Mouse (Mus musculus) brown adipose tissue, adult 24 weeks (tissue): ENCODE measurements around the gene Srgap2. TPM values are rescaled to one million over a fixed set of nuclear protein-coding genes. Genes with fewer than 3 reads are reported as not detected.

Source experiments
- H3K27ac ChIP-seq: fragments of 200-500 bp; replicated peaks from 2 replicates; pipeline ENCODE4 v1.5.1; 2012; ENCODE audit warnings: low read depth, mild to moderate bottlenecking, low read length
- H3K4me1 ChIP-seq: fragments of 200-500 bp; 2 replicates; pipeline ENCODE4 v1.6.1; 2012; ENCODE audit warnings: low read length, mixed read lengths; ENCODE audit not compliant: control insufficient read depth, insufficient read depth, insufficient read length
- H3K4me3 ChIP-seq: fragments of 200-500 bp; 2 replicates; pipeline ENCODE4 v1.5.1; 2012; ENCODE audit warnings: low read depth, mild to moderate bottlenecking, low read length, moderate library complexity; ENCODE audit not compliant: insufficient read depth
- polyA plus RNA-seq: library from polyadenylated mRNA; stranded (reverse); fragments of >200 nt; gene quantifications from 2 replicates; pipeline ENCODE4 v1.2.4, GENCODE M21; 2012; ENCODE audit not compliant: missing spikeins, insufficient read depth, insufficient read length

Srgap2 gene
- polyA plus RNA-seq, 1 experiment: 7.8 TPM

- H3K27ac ChIP-seq: no peak overlapping the region
- peaks cover 14% of the 10 kb centered on the region for H3K4me1 ChIP-seq
- no peak overlapping the region for H3K4me3 ChIP-seq
Measured at GRCm38 (mm10) chr1:131501681-131502080, 25.5 kb downstream of the Srgap2 start.

GRCm38 (mm10) chr1:131498231-131498630 lies 28.9 kb downstream of the Srgap2 start:
- Histone ChIP-seq H3K27ac (no peak overlapping the region), H3K4me3 (no peak overlapping the region), H3K4me1 (peaks cover 14% of the 10 kb centered on the region)

GRCm38 (mm10) chr1:131493966-131494898 lies 32.9 kb downstream of the Srgap2 start:
- H3K4me3 ChIP-seq: no peak overlapping the region
- H3K4me1 ChIP-seq: peaks cover 17% of the 10 kb centered on the region
- H3K27ac ChIP-seq: no peak overlapping the region

- Histone ChIP-seq H3K4me1 (peaks cover 17% of the 10 kb centered on the region), H3K4me3 (no peak overlapping the region), H3K27ac (no peak overlapping the region; the same call in 1 of the 2 replicates)
Measured at GRCm38 (mm10) chr1:131492360-131492759, 34.8 kb downstream of the Srgap2 start.

GRCm38 (mm10) chr1:131491579-131491978 lies 35.6 kb downstream of the Srgap2 start:
- H3K4me3 ChIP-seq: no peak overlapping the region
- H3K27ac ChIP-seq: no peak overlapping the region
- peaks cover 14% of the 10 kb centered on the region for H3K4me1 ChIP-seq

GRCm38 (mm10) chr1:131489312-131489711 lies 37.8 kb downstream of the Srgap2 start:
- peaks cover 16% of the 10 kb centered on the region for H3K4me1 ChIP-seq
- H3K27ac ChIP-seq: no peak overlapping the region
- no peak overlapping the region for H3K4me3 ChIP-seq

- peaks cover 12% of the 10 kb centered on the region for H3K4me1 ChIP-seq
- no peak overlapping the region for H3K4me3 ChIP-seq
- no peak overlapping the region; the same call in 1 of the 2 replicates for H3K27ac ChIP-seq
Measured at GRCm38 (mm10) chr1:131486094-131486850, 40.9 kb downstream of the Srgap2 start.

- no peak overlapping the region for H3K27ac ChIP-seq
- peaks cover 12% of the 10 kb centered on the region for H3K4me1 ChIP-seq
- no peak overlapping the region for H3K4me3 ChIP-seq
Measured at GRCm38 (mm10) chr1:131482242-131482641, 44.9 kb downstream of the Srgap2 start.

- Histone ChIP-seq H3K4me3 (no peak overlapping the region), H3K4me1 (peaks cover 12% of the 10 kb centered on the region), H3K27ac (no peak overlapping the region)
Measured at GRCm38 (mm10) chr1:131481391-131481790, 45.8 kb downstream of the Srgap2 start.

GRCm38 (mm10) chr1:131478770-131479305 lies 48.3 kb downstream of the Srgap2 start:
- Histone ChIP-seq H3K27ac (peak overlapping the region; percentile 59), H3K4me1 (peaks cover 12% of the 10 kb centered on the region), H3K4me3 (no peak overlapping the region)

GRCm38 (mm10) chr1:131475306-131475705 lies 51.8 kb downstream of the Srgap2 start:
- Histone ChIP-seq H3K4me3 (no peak overlapping the region), H3K4me1 (peaks cover 9% of the 10 kb centered on the region), H3K27ac (no peak overlapping the region)

GRCm38 (mm10) chr1:131473631-131474118 lies 53.5 kb downstream of the Srgap2 start:
- no peak overlapping the region for H3K27ac ChIP-seq
- no peak overlapping the region for H3K4me3 ChIP-seq
- peaks cover 9% of the 10 kb centered on the region for H3K4me1 ChIP-seq

GRCm38 (mm10) chr1:131470597-131470996 lies 56.6 kb downstream of the Srgap2 start:
- H3K4me1 ChIP-seq: peaks cover 9% of the 10 kb centered on the region; the same call in 1 of the 2 replicates

GRCm38 (mm10) chr1:131465855-131466254 lies 61.3 kb downstream of the Srgap2 start:
- Histone ChIP-seq H3K4me1 (peaks cover 2% of the 10 kb centered on the region), H3K4me3 (no peak overlapping the region), H3K27ac (no peak overlapping the region)

More at GRCm38 (mm10) chr1:131470597-131470996, 56.6 kb downstream of the Srgap2 start:
- Histone ChIP-seq H3K27ac (no peak overlapping the region), H3K4me3 (no peak overlapping the region)
